Mouse (Mus musculus) lung, postnatal 10 days (tissue): ENCODE results near the gene Nkapd1.
"Not testable (repeated sequence)": the region's sequence is repeated elsewhere in the genome, so short reads cannot be mapped to it uniquely, and the experiment has no call there.

ENCODE experiments used
- DNase-seq: peaks from one replicate; pipeline ENCODE4 v3.0.0; 2021

The Nkapd1 gene

GRCm38 (mm10) chr9:50616766-50617603 is at the start of gene Nkapd1, which contains the start of gene Pih1d2:
TSS of gene Nkapd1 (minus strand) at chr9:50617464.
TSS of gene Pih1d2 (plus strand) at chr9:50617321.
- peak; percentile 94 for DNase-seq

DNA sequence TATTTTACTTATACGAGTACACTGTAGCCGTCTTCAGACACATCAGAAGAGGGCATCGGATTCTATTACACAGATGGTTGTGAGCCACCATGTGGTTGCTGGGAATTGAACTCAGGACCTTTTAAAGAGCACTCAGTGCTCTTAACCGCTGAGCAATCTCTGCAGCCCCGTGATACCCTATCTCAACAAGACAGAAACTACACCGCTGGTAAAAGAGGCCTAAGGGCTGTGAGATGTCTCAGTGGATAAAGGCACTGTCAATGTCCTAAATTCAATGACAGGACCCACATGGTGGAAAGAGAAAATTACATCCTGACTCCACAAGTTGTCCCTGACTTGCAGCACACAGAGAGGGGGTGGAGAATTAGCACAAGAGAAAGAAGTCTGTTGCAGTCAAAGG is 49.2 kb upstream of the Nkapd1 start:
- no peak for DNase-seq

DNA sequence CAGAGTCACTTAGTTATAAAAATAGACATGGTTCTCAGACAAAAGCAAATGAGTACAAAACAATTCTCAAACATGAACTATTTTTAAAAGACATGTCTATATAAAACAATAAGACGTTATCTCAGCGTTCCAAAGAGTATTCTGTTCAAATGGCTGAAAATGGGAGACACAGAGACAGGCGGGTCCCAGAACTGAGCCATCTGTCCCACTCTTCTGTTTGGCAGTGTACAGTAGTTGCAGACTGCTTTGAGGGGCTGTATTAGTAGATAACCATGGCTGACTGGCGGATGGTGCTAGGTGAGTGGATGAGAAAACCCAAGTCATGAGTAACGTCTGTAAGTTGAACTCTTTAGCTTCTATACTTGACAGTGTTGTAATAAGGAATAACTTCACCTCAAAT is 47.6 kb upstream of the Nkapd1 start:
- no peak for DNase-seq

GRCm38 (mm10) chr9:50660431-50660830 is 43.2 kb upstream of the Nkapd1 start:
- peak; percentile 10 for DNase-seq

GRCm38 (mm10) chr9:50659392-50660217 is 42.3 kb upstream of the Nkapd1 start, which contains the start of gene Dlat:
TSS of gene Dlat (minus strand) at chr9:50659780.
- DNase-seq, result peak; percentile 89

- DNase-seq, result no peak
These were observed 41.7 kb upstream of the Nkapd1 start for GRCm38 (mm10) chr9:50658941-50659388.

DNA sequence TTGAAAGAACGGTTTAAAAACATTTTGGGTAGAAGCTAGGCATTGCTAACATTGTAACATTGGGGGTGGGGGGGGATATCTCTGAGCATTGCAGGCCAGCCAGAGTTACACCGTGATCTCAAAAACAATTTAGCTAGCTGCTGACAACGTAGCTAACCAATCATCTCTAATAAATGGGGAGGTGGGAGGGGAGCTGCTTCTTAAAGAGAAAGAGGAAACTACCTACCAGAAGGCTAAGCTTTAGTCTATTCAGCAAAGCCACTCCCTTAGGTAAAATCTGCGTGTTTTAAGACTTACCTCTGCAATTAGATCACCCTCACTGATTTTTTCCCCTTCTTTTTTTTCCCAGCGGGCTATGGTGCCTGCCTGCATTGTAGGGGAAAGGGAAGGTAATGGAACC is 41.1 kb upstream of the Nkapd1 start:
- no peak for DNase-seq

DNA sequence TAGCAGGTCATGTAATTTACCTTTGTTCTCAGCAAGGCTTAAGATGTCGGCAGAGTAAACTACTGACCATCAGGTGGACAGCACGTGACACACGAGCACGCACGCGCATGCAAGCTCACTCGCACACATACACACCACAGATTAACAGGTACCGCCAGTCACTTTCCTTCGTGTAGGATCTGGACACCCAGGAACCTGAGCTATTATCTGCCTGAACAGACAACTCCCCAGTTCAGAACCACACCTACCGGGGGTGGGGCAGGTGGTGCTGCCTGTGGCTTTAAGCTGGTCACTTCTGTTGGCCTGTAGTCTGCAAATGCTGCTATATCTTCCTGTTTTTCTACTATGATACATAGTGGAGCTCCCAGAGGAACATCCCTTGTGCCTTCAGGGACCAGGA is 33.2 kb upstream of the Nkapd1 start:
- DNase-seq, result no peak

DNA sequence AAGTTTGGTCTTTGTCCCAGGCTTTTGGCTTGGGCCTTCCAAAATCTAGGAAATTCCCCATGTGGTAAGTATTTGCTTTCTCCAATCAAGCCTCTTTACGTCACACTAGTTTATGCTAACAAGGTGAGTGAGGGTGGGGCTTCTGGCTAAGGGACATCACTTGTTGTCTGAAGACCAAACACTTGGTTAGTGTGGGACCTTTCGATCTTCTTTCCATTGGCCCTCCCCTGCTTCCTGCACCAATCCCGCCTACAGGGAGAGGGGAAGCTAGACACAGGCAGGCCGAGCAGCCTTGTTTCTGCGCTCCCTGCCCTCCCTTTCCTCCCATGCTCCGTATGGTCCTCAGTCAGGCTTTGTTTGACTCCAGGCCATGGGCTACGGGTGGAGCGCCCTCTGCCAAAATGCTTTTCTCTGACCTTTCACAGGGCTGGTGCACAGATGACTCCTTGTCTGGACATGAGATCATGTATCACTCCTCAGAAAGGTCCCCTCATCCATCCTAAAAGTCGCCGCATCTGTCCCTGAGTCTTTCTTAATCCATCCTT is 29.6 kb upstream of the Nkapd1 start:
- DNase-seq, result no peak

DNA sequence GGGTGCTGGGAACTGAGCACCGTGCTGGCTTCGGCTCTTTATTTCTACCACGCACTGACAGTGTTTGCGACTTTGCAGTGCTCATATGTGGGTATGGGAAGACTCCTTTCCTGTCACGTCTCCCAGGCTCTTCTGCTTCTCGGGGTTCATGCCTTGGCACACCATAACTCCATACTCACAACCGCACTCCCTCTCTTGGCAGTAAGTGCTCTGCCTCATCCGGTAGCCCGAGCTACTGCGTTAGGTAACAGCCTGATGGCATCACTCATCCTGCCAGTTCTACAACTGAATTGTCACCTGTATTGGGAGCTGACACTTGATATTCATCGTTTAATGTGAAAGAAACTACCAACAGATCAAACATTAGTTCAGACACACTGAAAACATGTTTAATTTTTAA is 17.0 kb upstream of the Nkapd1 start:
- DNase-seq, result no peak

DNA sequence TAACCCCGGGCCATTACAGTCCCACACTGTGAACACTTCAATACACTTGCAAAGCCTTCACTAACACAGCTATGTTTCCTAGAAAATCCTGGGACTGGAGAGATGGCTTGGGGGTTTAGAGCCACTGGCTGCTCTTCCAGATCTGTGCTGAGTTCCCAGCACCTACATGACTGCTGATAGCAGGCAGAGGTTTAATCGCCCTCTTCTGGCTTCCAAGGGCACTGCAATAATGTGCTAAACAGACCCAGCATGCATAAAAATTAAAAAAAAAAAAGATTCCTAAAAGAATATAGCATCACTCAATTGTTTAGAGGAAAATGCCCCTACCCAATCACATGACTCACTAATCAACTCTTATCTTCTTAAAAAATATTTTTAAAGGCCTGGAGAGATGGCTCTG is 15.8 kb upstream of the Nkapd1 start:
- DNase-seq, result peak; percentile 10

- DNase-seq, result no peak
These were observed 14.9 kb upstream of the Nkapd1 start for GRCm38 (mm10) chr9:50632016-50632688.

DNA sequence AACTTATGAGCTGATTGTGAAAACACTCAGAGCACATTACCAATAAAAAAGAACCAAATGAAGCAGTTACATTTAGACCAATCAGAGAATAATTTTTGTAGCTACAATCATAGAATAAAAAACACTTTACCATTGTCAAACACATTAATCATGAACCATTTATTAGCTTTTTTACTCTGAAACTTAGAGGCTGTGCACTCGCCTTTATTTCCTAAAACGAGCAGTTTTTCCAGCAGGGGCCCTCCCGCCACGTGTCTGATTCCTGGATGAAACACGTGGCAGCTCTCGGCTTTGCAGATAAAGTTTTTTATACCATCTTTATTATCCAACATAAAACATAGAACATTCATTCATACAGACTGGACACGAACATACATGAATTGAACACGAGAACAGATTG is 13.6 kb upstream of the Nkapd1 start:
- DNase-seq, result not testable (repeated sequence)

DNA sequence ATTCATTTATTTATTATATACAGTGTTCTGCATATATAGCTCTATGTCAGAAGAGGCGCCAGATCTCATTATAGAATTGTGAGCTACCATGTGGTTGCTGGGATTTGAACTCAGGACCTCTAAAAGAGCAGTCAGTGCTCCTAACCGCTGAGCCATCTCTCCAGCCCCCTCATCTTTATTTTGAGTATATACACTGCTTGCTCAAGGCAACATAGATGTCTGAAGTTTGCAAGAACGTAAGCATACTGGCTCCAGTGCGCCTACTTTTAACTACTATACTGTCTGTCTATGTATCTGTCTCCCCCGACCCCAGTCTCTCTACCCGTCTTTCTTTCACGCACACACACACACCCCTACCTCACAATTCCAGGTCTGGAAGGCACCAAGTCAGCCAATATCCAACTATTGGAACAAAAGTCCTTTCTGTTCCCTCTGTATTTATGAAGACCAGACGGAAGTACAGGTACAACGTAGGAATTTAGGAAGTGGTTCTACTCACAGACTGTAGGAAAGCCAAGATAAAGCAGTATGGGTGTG is 598 bp upstream of the Nkapd1 start:
- DNase-seq, result no peak

DNA sequence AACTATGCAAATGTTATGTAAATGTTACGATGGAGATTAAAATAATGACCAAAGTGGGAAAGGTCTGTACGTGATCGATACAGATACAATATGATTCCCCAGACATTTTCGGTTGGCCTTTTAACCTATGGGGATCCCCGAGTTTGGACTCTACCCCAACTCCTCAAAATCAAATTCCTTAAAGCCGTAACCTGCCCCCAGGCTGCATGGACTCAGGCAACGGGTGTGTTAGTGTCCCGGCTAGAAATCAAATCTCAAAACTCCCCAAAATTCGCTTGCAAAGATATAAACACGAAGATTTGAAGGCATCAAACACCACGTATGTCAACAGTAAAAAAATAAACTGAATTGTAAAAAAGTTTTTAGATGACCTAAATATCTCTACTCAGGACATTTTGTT is 1.1 kb downstream of the Nkapd1 start:
- no peak for DNase-seq

DNA sequence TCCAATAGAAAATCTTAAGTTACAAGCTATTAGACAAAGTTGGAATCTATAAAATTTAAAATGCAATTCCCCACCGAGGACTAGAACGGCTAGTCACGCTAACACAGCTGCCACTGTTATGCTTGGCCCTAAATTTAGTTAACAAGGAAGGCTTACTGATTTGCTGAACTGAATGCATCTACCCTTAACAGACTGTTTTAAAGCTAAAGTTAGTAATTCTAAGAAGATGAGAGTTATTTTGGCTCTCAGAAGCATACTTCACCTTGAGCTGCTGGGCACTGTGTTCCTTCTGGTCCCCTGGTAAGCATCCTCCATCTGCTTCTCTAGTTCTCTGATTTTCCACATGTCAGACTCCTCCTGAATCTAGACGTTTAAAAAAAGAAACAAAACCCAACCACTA is 5.1 kb downstream of the Nkapd1 start:
- no peak for DNase-seq

GRCm38 (mm10) chr9:50604338-50604737 is 12.9 kb downstream of the Nkapd1 start:
- no peak for DNase-seq

DNA sequence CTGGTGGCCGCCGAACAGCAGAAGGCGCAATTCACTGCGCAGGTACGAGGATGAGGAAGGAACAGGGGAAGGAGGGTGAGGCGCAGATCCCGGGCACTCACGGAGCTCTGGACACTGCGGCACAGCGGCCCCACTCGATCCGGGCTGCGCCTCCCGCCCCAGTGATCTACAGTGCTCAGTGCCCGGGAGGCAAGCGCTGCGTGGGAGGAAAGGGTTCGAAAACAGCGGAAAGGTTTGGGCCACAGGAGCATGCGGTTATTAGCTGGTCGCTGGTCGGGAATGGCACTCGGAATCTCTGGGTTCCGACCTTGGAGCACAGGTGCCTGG is 13.3 kb downstream of the Nkapd1 start:
- DNase-seq, result no peak

GRCm38 (mm10) chr9:50603189-50603997 is 13.9 kb downstream of the Nkapd1 start, which contains the start of the genes Sdhd and Timm8b:
TSS of gene Sdhd (minus strand) at chr9:50603812.
TSS of gene Timm8b (plus strand) at chr9:50603910.
- peak; percentile 96 for DNase-seq

DNA sequence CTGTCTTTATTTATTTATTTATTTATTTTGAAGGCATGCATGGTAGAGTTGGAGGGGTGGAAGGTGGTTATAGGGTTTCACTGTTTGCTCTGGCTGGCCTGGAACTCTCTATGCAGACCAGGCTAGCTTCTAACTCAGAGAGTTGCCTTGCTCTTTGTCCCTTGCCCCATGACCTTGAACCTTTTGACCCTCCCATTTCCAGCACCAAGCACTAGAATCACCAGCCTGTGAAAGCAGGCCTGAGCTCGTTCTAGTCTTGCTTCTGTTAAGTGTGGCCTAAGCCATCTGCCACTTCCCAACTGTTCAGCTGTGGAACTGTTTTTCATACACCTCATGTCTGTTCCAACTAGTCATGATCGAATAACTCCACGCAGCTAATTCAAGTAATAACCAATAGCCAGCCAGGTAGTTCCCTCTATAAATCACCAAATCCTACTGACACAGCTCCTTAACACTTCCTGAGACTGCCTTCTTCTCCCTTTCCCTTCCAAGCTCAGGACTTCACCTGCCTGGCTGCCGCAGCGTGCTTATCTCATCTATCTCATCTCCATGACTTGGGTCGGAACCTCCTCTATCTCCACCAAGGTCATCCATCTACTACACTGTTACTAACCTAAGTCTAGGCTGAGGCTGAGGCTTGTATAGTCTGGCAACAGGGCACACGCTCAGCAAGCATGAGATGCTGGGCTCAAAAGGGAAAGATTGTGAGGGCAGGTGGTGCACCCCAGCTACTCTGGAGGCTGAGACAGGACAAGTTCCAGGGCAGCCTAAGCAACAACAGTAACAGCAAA is 15.0 kb downstream of the Nkapd1 start:
- no peak for DNase-seq

DNA sequence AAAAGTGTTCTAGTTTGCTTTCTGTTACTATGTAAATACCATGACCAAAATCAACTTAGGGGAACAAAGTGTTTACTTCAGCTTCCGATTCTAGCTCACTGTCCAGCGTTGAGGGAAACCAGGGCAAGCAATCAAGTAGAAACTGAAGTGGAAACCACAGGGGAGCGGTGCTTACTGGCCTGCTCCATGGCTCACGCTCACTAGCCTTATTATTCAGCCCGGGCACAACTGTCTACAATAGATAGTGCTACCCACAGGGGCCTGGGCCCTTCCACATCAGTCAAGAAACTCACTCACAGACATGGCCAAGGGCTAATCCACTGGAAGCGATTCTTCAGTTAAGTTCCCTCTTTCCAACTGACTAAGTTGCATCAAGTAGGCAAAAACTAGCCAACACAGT is 15.7 kb downstream of the Nkapd1 start:
- DNase-seq, result no peak
